Mouse (Mus musculus): Measurements from ENCODE around the gene Ttc7. TPM values are rescaled to one million over a fixed set of nuclear protein-coding genes. Genes with fewer than 3 reads are reported as not detected.

Gene Ttc7
- total and polyA plus RNA-seq, 3 experiments, result 22.8 to 42.4 TPM; not detected in 1

DNA sequence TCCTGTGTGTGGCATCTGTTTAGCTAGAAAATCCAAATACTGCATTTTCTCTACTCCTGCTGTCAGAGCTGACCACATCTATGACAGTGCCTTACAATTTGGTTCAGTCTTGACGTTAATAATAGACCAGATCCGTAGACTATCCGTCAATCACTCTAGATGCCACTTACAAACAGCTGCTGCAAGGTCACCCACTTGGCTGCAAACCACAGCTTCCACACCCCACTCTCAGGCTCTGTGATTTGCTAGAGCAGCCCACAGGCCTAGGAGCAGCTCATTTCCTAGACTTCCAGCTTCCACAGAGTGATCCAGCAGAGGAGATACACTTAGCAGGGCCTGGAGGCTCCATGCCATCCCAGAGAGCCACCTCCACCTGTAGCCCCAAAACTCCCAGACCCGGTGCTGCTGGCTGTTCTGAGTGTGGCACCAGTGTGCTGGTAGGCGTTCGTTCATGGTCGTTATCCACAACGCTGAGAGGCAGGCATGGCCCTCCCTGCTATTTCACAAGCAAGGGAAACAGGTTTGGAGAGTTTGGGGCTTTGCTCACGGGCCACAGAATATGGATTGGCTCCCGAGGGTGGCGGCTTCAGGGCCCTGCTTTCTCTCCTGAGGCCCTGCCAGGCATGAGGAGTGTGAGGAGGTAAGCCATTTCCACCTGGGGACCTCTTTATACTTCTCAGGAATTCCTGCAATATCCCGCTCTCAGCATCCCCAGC, 26.5 kb downstream of the Ttc7 start:
- Histone ChIP-seq H3K9me3 (replicated peaks; ENCODE audit: insufficient read depth, low read length) (no peaks in the 10 kb centered on the region), H3K27me3 (ENCODE audit: control insufficient read depth in 1 of 2, insufficient read depth in 2 of 2, low read length in 2 of 2) (no peaks in the 10 kb centered on the region), H3K4me3 (ENCODE audit: control insufficient read depth in 1 of 2, insufficient read depth in 1 of 2, low read depth in 2 of 2, low read length in 2 of 2) (no peak overlapping the region), H3K4me1 (ENCODE audit: control insufficient read depth in 1 of 2, insufficient read depth in 2 of 2, low read length in 2 of 2) (no peaks in the 10 kb centered on the region), H3K27ac (ENCODE audit: control insufficient read depth, low read depth, low read length) (no peak overlapping the region), H3K36me3 (ENCODE audit: control insufficient read depth in 1 of 2, insufficient read depth in 2 of 2, low read length in 2 of 2) (peaks cover 0 to 5% of the 10 kb centered on the region in 2 experiments; a peak in 1 of 4 replicates), H3K79me2 (ENCODE audit: control insufficient read depth, insufficient read depth, low read length, poor library complexity) (no peaks in the 10 kb centered on the region), H3K9ac (ENCODE audit: control insufficient read depth, low read depth, low read length, poor library complexity, severe bottlenecking) (no peak overlapping the region)
- DNase-seq (ENCODE audit: low read depth, low spot score), result no peak
- TF ChIP-seq ZMIZ1 (IDR thresholded peaks at IDR 0.05; ENCODE audit: low read depth, low read length) (no peak), BHLHE40 (IDR thresholded peaks at IDR 0.05; ENCODE audit: borderline replicate concordance, low read depth, low read length) (no peak), TBP (IDR thresholded peaks at IDR 0.05; ENCODE audit: low read depth, low read length) (no peak)

- TF ChIP-seq CHD2 (IDR thresholded peaks at IDR 0.05; ENCODE audit: low read length) (no peak), ZMIZ1 (IDR thresholded peaks at IDR 0.05; ENCODE audit: low read depth, low read length) (no peak), MAZ (IDR thresholded peaks at IDR 0.05; ENCODE audit: low read depth, low read length) (no peak), ZKSCAN1 (IDR thresholded peaks at IDR 0.05; ENCODE audit: low read depth, low read length) (no peak), POLR2A (IDR thresholded peaks at IDR 0.05; ENCODE audit: control insufficient read depth in 1 of 2, insufficient read depth in 1 of 2, low read depth in 1 of 2, low read length in 2 of 2, poor library complexity in 1 of 2) (no peak), NRF1 (IDR thresholded peaks at IDR 0.05; ENCODE audit: insufficient read depth, low read depth, low read length, poor library complexity, severe bottlenecking) (no peak), ELF1 (IDR thresholded peaks at IDR 0.05; ENCODE audit: low read depth, low read length) (no peak), MYB (IDR thresholded peaks at IDR 0.05; ENCODE audit: low read depth, low read length) (no peak), KAT2A (conservative IDR thresholded peaks at IDR 0.05; ENCODE audit: low read depth, low read length) (no peak)
- H3K9me3 ChIP-seq (replicated peaks; ENCODE audit: insufficient read depth, low read length), result no peaks in the 10 kb centered on the region
- H3K4me3 ChIP-seq (ENCODE audit: control insufficient read depth in 1 of 2, insufficient read depth in 1 of 2, low read depth in 2 of 2, low read length in 2 of 2), result no peak overlapping the region
- no peaks in the 10 kb centered on the region for H3K27me3 ChIP-seq (ENCODE audit: control insufficient read depth in 1 of 2, insufficient read depth in 2 of 2, low read length in 2 of 2)
- no peak overlapping the region for H3K27ac ChIP-seq (ENCODE audit: control insufficient read depth, low read depth, low read length)
- H3K4me1 ChIP-seq (ENCODE audit: control insufficient read depth in 1 of 2, insufficient read depth in 2 of 2, low read length in 2 of 2), result peaks cover 1 to 2% of the 10 kb centered on the region in 2 experiments; a peak in 2 of 4 replicates
- H3K9ac ChIP-seq (ENCODE audit: control insufficient read depth, low read depth, low read length, poor library complexity, severe bottlenecking), result no peak overlapping the region
- H3K79me2 ChIP-seq (ENCODE audit: control insufficient read depth, insufficient read depth, low read length, poor library complexity), result no peaks in the 10 kb centered on the region
- DNase-seq (ENCODE audit: low read depth, low spot score), result no peak
- H3K36me3 ChIP-seq (ENCODE audit: control insufficient read depth in 1 of 2, insufficient read depth in 2 of 2, low read length in 2 of 2), result peaks cover 2 to 5% of the 10 kb centered on the region in 2 experiments; a peak in 3 of 4 replicates
Measured at GRCm38 (mm10) chr17:87310497-87310896, 27.8 kb downstream of the Ttc7 start.

GRCm38 (mm10) chr17:87312351-87312750, 29.7 kb downstream of the Ttc7 start:
- Histone ChIP-seq H3K4me1 (ENCODE audit: control insufficient read depth in 1 of 2, insufficient read depth in 2 of 2, low read length in 2 of 2) (peaks cover 1 to 4% of the 10 kb centered on the region in 2 experiments; a peak in 2 of 4 replicates), H3K9me3 (replicated peaks; ENCODE audit: insufficient read depth, low read length) (no peaks in the 10 kb centered on the region), H3K9ac (ENCODE audit: control insufficient read depth, low read depth, low read length, poor library complexity, severe bottlenecking) (no peak overlapping the region), H3K27me3 (ENCODE audit: control insufficient read depth in 1 of 2, insufficient read depth in 2 of 2, low read length in 2 of 2) (no peaks in the 10 kb centered on the region), H3K36me3 (ENCODE audit: control insufficient read depth in 1 of 2, insufficient read depth in 2 of 2, low read length in 2 of 2) (peaks cover 3 to 5% of the 10 kb centered on the region in 2 experiments; a peak in 3 of 4 replicates), H3K27ac (ENCODE audit: control insufficient read depth, low read depth, low read length) (no peak overlapping the region), H3K79me2 (ENCODE audit: control insufficient read depth, insufficient read depth, low read length, poor library complexity) (no peaks in the 10 kb centered on the region), H3K4me3 (ENCODE audit: control insufficient read depth in 1 of 2, insufficient read depth in 1 of 2, low read depth in 2 of 2, low read length in 2 of 2) (no peak overlapping the region)
- no peak for TF ChIP-seq MEF2A (IDR thresholded peaks at IDR 0.05; ENCODE audit: extremely low read depth, insufficient replicate concordance, low read depth, low read length, poor library complexity, severe bottlenecking)
- no peak for TF ChIP-seq TAL1 (IDR thresholded peaks at IDR 0.05; ENCODE audit: low read length)
- TF ChIP-seq MXI1 (IDR thresholded peaks at IDR 0.05; ENCODE audit: low read depth, low read length), result no peak
- TF ChIP-seq CTCF (IDR thresholded peaks at IDR 0.05 in 2 of 3, conservative IDR thresholded peaks at IDR 0.05 in 1 of 3; ENCODE audit: control insufficient read depth in 1 of 3, insufficient read depth in 1 of 3, low read depth in 2 of 3, low read length in 3 of 3, poor library complexity in 1 of 3, severe bottlenecking in 1 of 3), result no peak
- TF ChIP-seq ZKSCAN1 (IDR thresholded peaks at IDR 0.05; ENCODE audit: low read depth, low read length), result no peak
- TF ChIP-seq USF2 (IDR thresholded peaks at IDR 0.05; ENCODE audit: borderline replicate concordance in 1 of 2, insufficient read depth in 1 of 2, low read depth in 1 of 2, low read length in 2 of 2), result no peak
- TF ChIP-seq MYB (IDR thresholded peaks at IDR 0.05; ENCODE audit: low read depth, low read length), result no peak
- TF ChIP-seq MYC (IDR thresholded peaks at IDR 0.05; ENCODE audit: low read depth, low read length), result no peak
- DNase-seq (ENCODE audit: low read depth, low spot score), result no peak

All from MEL (cell line).